Mouse (Mus musculus): ENCODE measurements around the gene Olfr434.

DNA sequence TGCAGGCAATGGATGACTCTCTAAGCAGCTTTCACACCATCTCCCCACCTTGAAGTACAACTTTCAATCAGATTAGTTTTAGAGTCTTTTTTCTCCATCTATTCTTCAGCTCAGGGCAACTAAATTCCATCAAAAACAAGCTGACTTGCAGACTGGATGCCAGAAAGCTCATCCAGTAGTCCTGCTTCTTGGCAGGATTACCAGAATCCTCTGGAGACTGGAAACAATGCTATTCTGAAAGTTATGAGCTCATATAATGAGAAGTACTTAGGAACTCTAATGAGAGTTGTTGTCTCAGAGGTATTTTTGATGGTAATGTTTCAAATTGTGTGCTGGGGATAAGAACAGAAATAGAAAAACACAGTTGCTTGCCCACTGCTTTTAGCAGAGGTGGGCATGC, 16.0 kb upstream of the Olfr434 start, which contains the start of gene Olfr435:
- TF ChIP-seq GATA1 (IDR thresholded peaks at IDR 0.05; ENCODE audit: borderline replicate concordance, low read length) (no peak), FLI1 (IDR thresholded peaks at IDR 0.05; ENCODE audit: low read length) (no peak)
